Mouse (Mus musculus): ENCODE data around the gene Utrn.

Gene Utrn

GRCm38 (mm10) chr10:12430399-12430798 is 438.8 kb downstream of the Utrn start:
- no peak for DNase-seq (ENCODE audit: low spot score in 2 of 2)

DNA sequence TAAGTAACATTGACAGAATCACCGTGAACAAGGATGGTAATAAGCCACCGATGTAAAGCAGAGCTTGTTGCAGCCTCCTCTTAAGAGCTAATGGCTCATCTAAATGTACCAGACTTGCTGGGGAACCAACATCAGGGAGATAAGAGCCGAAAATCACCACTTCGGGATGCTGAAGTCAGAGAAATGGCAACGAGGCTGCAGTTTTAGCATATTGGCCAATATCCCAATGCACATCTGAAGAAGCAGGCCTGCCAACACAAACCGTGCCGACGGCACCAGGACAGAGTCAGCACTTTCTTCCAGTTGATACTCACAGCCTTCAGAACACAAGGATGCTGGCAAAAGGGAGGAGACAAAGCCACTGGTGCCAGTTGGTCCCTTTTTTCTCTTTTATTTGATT is 442.3 kb downstream of the Utrn start:
- DNase-seq (ENCODE audit: low spot score in 2 of 2): no peak

- no peak for DNase-seq (ENCODE audit: low spot score in 2 of 2)
Observed at GRCm38 (mm10) chr10:12424944-12425343, 444.2 kb downstream of the Utrn start.

DNA sequence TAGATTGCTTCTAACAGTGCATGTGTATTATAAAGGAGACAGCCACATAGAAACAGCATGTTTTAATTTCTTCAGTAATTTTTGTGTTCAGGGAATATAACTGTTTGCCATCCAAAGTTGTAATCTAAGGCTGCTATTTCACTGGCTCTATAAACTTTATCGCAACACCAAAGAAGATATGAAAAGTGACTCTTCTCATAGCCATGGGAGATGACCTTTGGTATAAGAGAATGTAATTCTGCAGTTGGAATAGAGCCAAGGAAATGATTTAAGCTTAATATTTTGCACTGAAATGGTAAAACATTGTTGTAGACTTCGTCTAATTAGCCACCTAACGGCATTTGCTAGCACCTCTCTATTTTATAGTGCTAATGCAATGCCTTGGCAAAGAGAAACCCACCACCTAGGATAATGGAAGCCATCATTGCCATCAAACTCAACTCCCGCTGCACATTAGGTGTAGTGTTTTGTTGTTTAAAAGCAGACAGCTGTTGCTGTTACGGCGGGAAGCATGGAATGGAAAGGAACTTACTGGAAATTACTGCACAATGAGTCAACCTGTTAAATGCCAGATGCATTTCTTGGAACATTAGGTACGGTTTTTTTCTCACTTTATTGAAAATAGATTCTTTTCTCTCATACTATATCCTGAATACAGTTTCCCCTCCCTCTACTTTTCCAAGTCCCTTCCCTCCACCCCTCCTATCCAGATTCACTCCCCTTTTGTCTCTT is 445.0 kb downstream of the Utrn start:
- DNase-seq (ENCODE audit: low spot score in 2 of 2): no peak

- no peak for DNase-seq (ENCODE audit: low spot score in 2 of 2)
Observed at GRCm38 (mm10) chr10:12414967-12415366, 454.2 kb downstream of the Utrn start.

- DNase-seq (ENCODE audit: low spot score in 2 of 2): no peak
Observed at GRCm38 (mm10) chr10:12406338-12407110, 462.6 kb downstream of the Utrn start.

GRCm38 (mm10) chr10:12399450-12399849 is 469.7 kb downstream of the Utrn start:
- no peak for DNase-seq (ENCODE audit: low spot score in 2 of 2)

- peak in 1 of 2 experiments; percentile 1 for DNase-seq (ENCODE audit: low spot score in 2 of 2)
Observed at GRCm38 (mm10) chr10:12380139-12380538, 489.0 kb downstream of the Utrn start.

DNA sequence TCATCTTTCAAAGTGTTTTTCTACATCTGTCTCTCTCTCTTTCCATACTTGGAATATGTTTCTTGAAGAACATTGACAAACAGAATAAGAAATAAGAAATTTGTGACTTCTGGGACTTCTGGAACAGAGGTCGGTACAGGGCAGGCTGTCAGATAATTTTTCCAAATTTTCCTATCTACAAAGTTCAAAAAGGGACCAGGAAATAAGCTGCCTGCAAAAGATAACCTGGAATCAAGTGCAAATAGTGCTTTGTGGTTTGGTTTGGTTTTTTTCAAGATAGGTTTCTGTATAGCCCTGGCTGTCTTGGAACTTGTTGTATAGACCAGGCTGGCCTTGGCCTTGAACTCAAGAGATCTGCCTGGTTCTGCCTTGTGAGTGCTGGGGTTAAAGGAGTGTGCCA is 490.0 kb downstream of the Utrn start:
- DNase-seq (ENCODE audit: low spot score in 2 of 2): no peak

DNA sequence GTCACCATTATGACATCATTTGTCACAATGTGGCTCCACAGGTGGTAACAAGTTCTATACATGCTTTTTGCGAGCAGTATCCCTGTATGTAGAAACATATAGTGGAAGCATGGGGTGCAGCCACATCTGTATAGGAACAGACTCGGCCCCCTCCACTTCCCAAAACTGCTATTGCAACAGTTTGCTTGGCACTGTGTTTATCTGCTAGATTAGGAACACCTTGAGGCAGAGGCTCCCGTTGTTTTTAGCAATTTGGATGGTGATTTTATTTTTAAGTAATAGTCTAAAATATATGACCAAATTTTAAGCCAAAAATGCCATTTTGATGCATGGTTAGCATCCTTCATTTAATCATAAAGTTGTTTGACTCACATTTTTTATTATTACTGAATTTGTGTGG is 491.4 kb downstream of the Utrn start:
- DNase-seq (ENCODE audit: low spot score in 2 of 2): no peak

- no peak for DNase-seq (ENCODE audit: low spot score in 2 of 2)
Observed at GRCm38 (mm10) chr10:12376015-12376414, 493.1 kb downstream of the Utrn start.

GRCm38 (mm10) chr10:12374741-12375140 is 494.4 kb downstream of the Utrn start:
- no peak for DNase-seq (ENCODE audit: low spot score in 2 of 2)

DNA sequence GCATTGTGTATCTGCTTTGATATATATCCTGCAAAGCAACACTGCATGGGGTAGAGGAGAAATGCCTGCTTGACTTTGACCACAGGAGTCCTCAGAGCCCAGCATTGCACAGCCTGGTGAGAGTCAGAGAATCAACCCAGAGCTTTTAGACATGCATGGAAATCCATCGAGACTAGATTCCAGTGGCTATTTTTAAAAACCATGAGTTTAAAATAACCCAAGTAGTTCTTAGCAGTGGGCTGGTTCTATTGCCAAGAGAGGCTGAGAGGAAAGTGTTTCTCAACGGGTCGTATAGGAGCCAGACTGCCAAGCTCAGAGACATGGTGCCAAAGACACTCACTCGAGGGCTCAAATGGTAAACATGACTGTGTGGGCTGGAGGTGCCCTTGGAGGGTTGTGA is 514.6 kb downstream of the Utrn start:
- no peak for DNase-seq (ENCODE audit: low spot score in 2 of 2)

- no peak for DNase-seq (ENCODE audit: low spot score in 2 of 2)
Observed at GRCm38 (mm10) chr10:12354106-12354505, 515.1 kb downstream of the Utrn start.

- DNase-seq (ENCODE audit: low spot score in 2 of 2): no peak
Observed at GRCm38 (mm10) chr10:12339704-12340558, 529.2 kb downstream of the Utrn start.

- DNase-seq (ENCODE audit: low spot score in 2 of 2): no peak
Observed at GRCm38 (mm10) chr10:12339005-12339703, 530.0 kb downstream of the Utrn start.
